ENCODE assay signal across 8 mouse cellular contexts in genomic region chr6:144513761-144514160, GRCm38 (mm10).
DNase-seq lines count a peak whose midpoint lies in the region; ATAC-seq and TF ChIP-seq lines count a peak whose summit lies in the region.
"Had no signal": no experiment of that assay in that cellular context is flagged by ENCODE, and none has a peak within 500 bp of the region (broad histone marks: within the 10 kb centered on the region; RNA-seq: fewer than 3 reads in every experiment).

No protein-coding gene starts in this region.

- 0 out of 2 replicates have a peak overlapping the region, but pooled peaks have one; percentile 17 for H3K27ac ChIP-seq in heart, embryonic 13.5 days (replicated peaks)
- H3K27ac ChIP-seq in lung, embryonic 14.5 days (ENCODE audit: low read depth) = no peak overlapping the region
- no peak overlapping the region for H3K27ac ChIP-seq in hindbrain, embryonic 12.5 days

- ATAC-seq in heart, embryonic 13.5 days (ENCODE audit: extremely low read depth, insufficient number of reproducible peaks, low FRiP score, low TSS enrichment) = no peak
- ATAC-seq in lung, embryonic 14.5 days (ENCODE audit: insufficient read depth) = no peak
- no peak for ATAC-seq in hindbrain, embryonic 12.5 days (ENCODE audit: low FRiP score)

- no peak overlapping the region for H3K9ac ChIP-seq in heart, embryonic 13.5 days
- no peak overlapping the region for H3K9ac ChIP-seq in lung, embryonic 14.5 days
- no peak overlapping the region for H3K9ac ChIP-seq in hindbrain, embryonic 12.5 days

- whole genome bisulfite sequencing in heart, embryonic 13.5 days = 48% methylated on average over 8 of the region's 8 CpGs
- WGBS in lung, embryonic 14.5 days = 38% methylated on average over 8 of the region's 8 CpGs
- 68% methylated on average over 8 of the region's 8 CpGs for WGBS in hindbrain, embryonic 12.5 days

- H3K36me3 ChIP-seq in heart, embryonic 13.5 days = no peaks in the 10 kb centered on the region
- no peaks in the 10 kb centered on the region for H3K36me3 ChIP-seq in lung, embryonic 14.5 days (ENCODE audit: insufficient read depth)
- H3K36me3 ChIP-seq in hindbrain, embryonic 12.5 days = no peaks in the 10 kb centered on the region

- no peak overlapping the region for H3K4me2 ChIP-seq in heart, embryonic 13.5 days
- H3K4me2 ChIP-seq in lung, embryonic 14.5 days = no peak overlapping the region
- no peak overlapping the region for H3K4me2 ChIP-seq in hindbrain, embryonic 12.5 days (replicated peaks)

- intact Hi-C loops in left cerebral cortex, postnatal 4 days (cut with DNase I) = no loop called here

- no peak overlapping the region for H3K4me3 ChIP-seq in heart, embryonic 13.5 days
- H3K4me3 ChIP-seq in lung, embryonic 14.5 days (ENCODE audit: low read depth, low read length) = no peak overlapping the region
- H3K4me3 ChIP-seq in hindbrain, embryonic 12.5 days = no peak overlapping the region

- peak; percentile 53 for DNase-seq in left cerebral cortex, postnatal 4 days
- no peak for DNase-seq in left cerebral cortex, adult 8-10 months (ENCODE audit: low spot score in 2 of 2)
- peak; percentile 24 for DNase-seq in adrenal gland, adult 8-10 months
- DNase-seq in lung, embryonic 14.5 days = peak; percentile 73
- DNase-seq in spleen, postnatal 36 days (ENCODE audit: low spot score in 2 of 2) = no peak
- DNase-seq: right cerebral cortex, postnatal 25 days had no signal

- peaks cover 23% of the 10 kb centered on the region for H3K4me1 ChIP-seq in heart, embryonic 13.5 days
- H3K4me1 ChIP-seq in lung, embryonic 14.5 days (ENCODE audit: insufficient read depth) = no peaks in the 10 kb centered on the region
- H3K4me1 ChIP-seq in hindbrain, embryonic 12.5 days = peaks cover 12% of the 10 kb centered on the region

- H3K9me3 ChIP-seq in heart, embryonic 13.5 days = no peaks in the 10 kb centered on the region
- H3K9me3 ChIP-seq in lung, embryonic 14.5 days (ENCODE audit: low read depth, low read length) = no peaks in the 10 kb centered on the region
- no peaks in the 10 kb centered on the region for H3K9me3 ChIP-seq in hindbrain, embryonic 12.5 days (replicated peaks)

- no peak for TF ChIP-seq CTCF in lung, embryonic 14.5 days (IDR thresholded peaks at IDR 0.05; ENCODE audit: low read depth)

- no peaks in the 10 kb centered on the region for H3K27me3 ChIP-seq in heart, embryonic 13.5 days (replicated peaks)
- no peaks in the 10 kb centered on the region for H3K27me3 ChIP-seq in lung, embryonic 14.5 days (ENCODE audit: insufficient read depth, low read length)
- H3K27me3 ChIP-seq in hindbrain, embryonic 12.5 days = 0 out of 2 replicates have a peak, but pooled peaks cover 6% of the 10 kb centered on the region

Comparison
In these comparisons a context has a peak if more than half of its experiments do, and no peak if none do; other contexts are left out.
1. DNase-seq: peak in left cerebral cortex, postnatal 4 days (single experiment), adrenal gland, adult 8-10 months (single experiment) and lung, embryonic 14.5 days (single experiment); none in left cerebral cortex, adult 8-10 months (0 of 2) and spleen, postnatal 36 days (0 of 2).